Mouse (Mus musculus): ENCODE results near the gene Olfr172.

DNA sequence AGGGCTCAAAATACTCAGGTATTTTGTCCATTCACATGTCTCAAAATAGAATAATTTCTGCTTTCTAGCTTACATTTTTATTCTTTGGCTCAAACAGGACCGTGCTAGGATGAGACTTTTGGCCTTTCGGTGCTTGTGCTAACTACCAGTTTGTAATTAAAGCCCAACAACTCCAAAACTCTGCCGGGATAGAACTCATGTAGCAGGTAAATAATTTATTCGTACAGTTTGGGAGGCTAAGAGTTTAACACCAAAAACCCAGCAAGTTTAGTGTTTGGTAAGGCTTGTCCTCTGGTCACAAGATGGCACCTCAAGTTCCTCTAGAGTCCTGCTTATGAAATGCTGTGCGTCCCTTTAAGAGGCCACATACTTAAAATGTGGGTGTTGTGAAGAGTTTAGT is 22.2 kb downstream of the Olfr172 start:
- TF ChIP-seq GATA1 (IDR thresholded peaks at IDR 0.05; ENCODE audit: borderline replicate concordance, low read length) = no peak
- no peak for TF ChIP-seq FLI1 (IDR thresholded peaks at IDR 0.05; ENCODE audit: low read length)

All from megakaryocyte, embryonic 14.5 days (primary cell).